Mouse (Mus musculus) MEL (cell line): Measurements from ENCODE around the gene Tmem178b.

ENCODE experiments used
- CHD1 ChIP-seq: IDR thresholded peaks from 2 replicates; pipeline ENCODE4 v1.6.1; 2012; ENCODE audit warnings: low read depth, mild to moderate bottlenecking, inconsistent platforms, low read length, improper control_type of control experiment
- CTCF ChIP-seq, 3 experiments: IDR thresholded peaks in 2 of 3; conservative IDR thresholded peaks in 1 of 3; 2 replicates each; pipeline ENCODE4 v1.5.1; 2011 to 2012; ENCODE audit warnings: low read length in 3 of 3, low read depth in 2 of 3, mild to moderate bottlenecking in 2 of 3, improper control_type of control experiment in 1 of 3, inconsistent platforms in 1 of 3, mixed read lengths in 1 of 3, moderate library complexity in 1 of 3; ENCODE audit not compliant: control insufficient read depth in 1 of 3, insufficient read depth in 1 of 3, poor library complexity in 1 of 3, severe bottlenecking in 1 of 3
- E2F4 ChIP-seq: IDR thresholded peaks from 2 replicates; pipeline ENCODE4 v1.6.1; 2011; ENCODE audit warnings: low read depth, low read length, improper control_type of control experiment, borderline replicate concordance
- EP300 ChIP-seq, 2 experiments: IDR thresholded peaks; 2 replicates each; pipeline ENCODE4 v1.6.1; 2011; ENCODE audit warnings: improper control_type of control experiment in 2 of 2, low read length in 2 of 2, low read depth in 1 of 2, mild to moderate bottlenecking in 1 of 2
- MAZ ChIP-seq: IDR thresholded peaks from 2 replicates; pipeline ENCODE4 v1.6.1; 2012; ENCODE audit warnings: low read depth, mild to moderate bottlenecking, inconsistent platforms, low read length, improper control_type of control experiment
- MEF2A ChIP-seq: IDR thresholded peaks from 2 replicates; pipeline ENCODE4 v1.6.1; 2014; ENCODE audit warnings: low read depth, mild to moderate bottlenecking, inconsistent platforms, low read length, improper control_type of control experiment; ENCODE audit not compliant: poor library complexity, insufficient replicate concordance, severe bottlenecking; ENCODE audit errors: extremely low read depth
- NELFE ChIP-seq: IDR thresholded peaks from 2 replicates; pipeline ENCODE4 v1.6.1; 2011; ENCODE audit warnings: low read depth, low read length, improper control_type of control experiment
- POLR2A ChIP-seq, 2 experiments: IDR thresholded peaks; 2 replicates each; pipeline ENCODE4 v1.6.1; 2011 to 2012; ENCODE audit warnings: low read length in 2 of 2, mild to moderate bottlenecking in 2 of 2, control low read depth in 1 of 2, improper control_type of control experiment in 1 of 2, low read depth in 1 of 2, moderate library complexity in 1 of 2; ENCODE audit not compliant: control insufficient read depth in 1 of 2, insufficient read depth in 1 of 2, poor library complexity in 1 of 2
- RAD21 ChIP-seq: IDR thresholded peaks from 2 replicates; pipeline ENCODE4 v1.6.1; 2011; ENCODE audit warnings: mild to moderate bottlenecking, low read depth, low read length, improper control_type of control experiment
- ZC3H11A ChIP-seq: IDR thresholded peaks from 2 replicates; pipeline ENCODE4 v1.6.1; 2012; ENCODE audit warnings: low read depth, mild to moderate bottlenecking, inconsistent platforms, low read length, improper control_type of control experiment
- ZMIZ1 ChIP-seq: IDR thresholded peaks from 2 replicates; pipeline ENCODE4 v1.6.1; 2012; ENCODE audit warnings: low read depth, mild to moderate bottlenecking, inconsistent platforms, low read length, improper control_type of control experiment, moderate library complexity
- ZNF384 ChIP-seq: IDR thresholded peaks from 2 replicates; pipeline ENCODE4 v1.6.1; 2012; ENCODE audit warnings: low read depth, mild to moderate bottlenecking, inconsistent platforms, low read length, improper control_type of control experiment

GRCm38 (mm10) chr6:40142582-40142981, 269.5 kb downstream of the Tmem178b start:
- TF ChIP-seq ZC3H11A (no peak), EP300 (IDR thresholded peaks at IDR 0.05; ENCODE audit: low read depth in 1 of 2, low read length in 2 of 2) (no peak), ZNF384 (no peak), E2F4 (no peak), CHD1 (no peak), ZMIZ1 (no peak), MAZ (no peak), NELFE (no peak), CTCF (IDR thresholded peaks at IDR 0.05 in 2 of 3, conservative IDR thresholded peaks at IDR 0.05 in 1 of 3; ENCODE audit: control insufficient read depth in 1 of 3, insufficient read depth in 1 of 3, low read depth in 2 of 3, low read length in 3 of 3, poor library complexity in 1 of 3, severe bottlenecking in 1 of 3) (no peak), RAD21 (no peak), POLR2A (IDR thresholded peaks at IDR 0.05; ENCODE audit: control insufficient read depth in 1 of 2, insufficient read depth in 1 of 2, low read depth in 1 of 2, low read length in 2 of 2, poor library complexity in 1 of 2) (no peak), MEF2A (no peak)
